Mouse (Mus musculus) stomach, postnatal 0 days (tissue): Measurements from ENCODE around the gene Enox1.

Experiments
- CTCF ChIP-seq: IDR thresholded peaks from 2 replicates; pipeline ENCODE4 v1.5.1; 2016; ENCODE audit warnings: antibody characterized with exemption, low read depth, mild to moderate bottlenecking, moderate library complexity
- EP300 ChIP-seq: optimal IDR thresholded peaks from 2 replicates; pipeline ENCODE3; 2016; ENCODE audit warnings: antibody characterized with exemption

- TF ChIP-seq CTCF (no peak), EP300 (no peak)
Measured at GRCm38 (mm10) chr14:77174491-77174890, 17.9 kb downstream of the Enox1 start.
